Mouse (Mus musculus) embryonic fibroblast, embryonic 13.5 days (primary cell): ENCODE measurements around the gene Sfxn2.

Experiments
- CTCF ChIP-seq: IDR thresholded peaks from 2 replicates; pipeline ENCODE4 v1.5.1; 2011; ENCODE audit warnings: mild to moderate bottlenecking, control low read depth, low read length, moderate library complexity, borderline replicate concordance; ENCODE audit not compliant: insufficient read depth
- POLR2A ChIP-seq: IDR thresholded peaks from 2 replicates; pipeline ENCODE4 v1.6.1; 2011; ENCODE audit warnings: low read depth, mild to moderate bottlenecking, control low read depth, low read length, moderate library complexity

DNA sequence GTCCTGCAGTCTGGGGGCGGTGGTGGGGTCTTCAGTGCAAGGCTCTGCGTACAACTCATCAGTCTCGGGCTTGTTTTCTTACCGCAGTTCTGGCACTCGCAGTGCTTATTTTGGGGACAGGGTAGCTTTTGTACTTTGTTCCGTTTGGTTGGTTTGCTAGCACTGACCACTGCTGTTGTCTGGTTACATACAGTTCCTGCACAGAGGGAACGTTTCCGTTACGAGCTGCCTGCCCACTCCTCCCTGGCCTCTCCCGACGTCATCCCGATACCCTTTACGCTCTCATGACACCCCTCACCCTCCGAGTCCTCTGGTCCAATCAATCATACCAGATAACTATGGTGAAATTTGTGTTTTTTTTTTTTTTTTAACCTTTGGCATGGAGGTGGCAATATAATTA lies 28.3 kb downstream of the Sfxn2 start:
- TF ChIP-seq CTCF (no peak), POLR2A (no peak)
